Mouse (Mus musculus): Measurements from ENCODE around the gene Mgll. TPM values are rescaled to one million over a fixed set of nuclear protein-coding genes. Genes with fewer than 3 reads are reported as not detected.

Mgll gene
- polyA plus RNA-seq, 1 experiment: 840 TPM

- no peak for DNase-seq (ENCODE audit: low read depth)
These were observed 46.8 kb downstream of the Mgll start for GRCm38 (mm10) chr6:88770981-88771380.

- DNase-seq (ENCODE audit: low read depth): no peak
These were observed 47.8 kb downstream of the Mgll start for GRCm38 (mm10) chr6:88772041-88772440.

GRCm38 (mm10) chr6:88774055-88774454 lies 49.8 kb downstream of the Mgll start:
- no peak for DNase-seq (ENCODE audit: low read depth)

GRCm38 (mm10) chr6:88775267-88775666 lies 51.1 kb downstream of the Mgll start:
- no peak for DNase-seq (ENCODE audit: low read depth)

- DNase-seq (ENCODE audit: low read depth): no peak
These were observed 52.2 kb downstream of the Mgll start for GRCm38 (mm10) chr6:88776336-88776923.

- no peak for DNase-seq (ENCODE audit: low read depth)
These were observed 52.8 kb downstream of the Mgll start for GRCm38 (mm10) chr6:88776964-88777363.

GRCm38 (mm10) chr6:88778047-88778688 lies 54.0 kb downstream of the Mgll start:
- no peak for DNase-seq (ENCODE audit: low read depth)

GRCm38 (mm10) chr6:88779755-88780154 lies 55.5 kb downstream of the Mgll start:
- no peak for DNase-seq (ENCODE audit: low read depth)

GRCm38 (mm10) chr6:88781919-88782318 lies 57.7 kb downstream of the Mgll start:
- no peak for DNase-seq (ENCODE audit: low read depth)

GRCm38 (mm10) chr6:88782981-88783397 lies 58.8 kb downstream of the Mgll start:
- no peak for DNase-seq (ENCODE audit: low read depth)

GRCm38 (mm10) chr6:88784691-88785173 lies 60.5 kb downstream of the Mgll start:
- no peak for DNase-seq (ENCODE audit: low read depth)

GRCm38 (mm10) chr6:88785331-88785730 lies 61.1 kb downstream of the Mgll start:
- no peak for DNase-seq (ENCODE audit: low read depth)

- DNase-seq (ENCODE audit: low read depth): no peak
These were observed 61.8 kb downstream of the Mgll start for GRCm38 (mm10) chr6:88785781-88786542.

- no peak for DNase-seq (ENCODE audit: low read depth)
These were observed 62.7 kb downstream of the Mgll start for GRCm38 (mm10) chr6:88786732-88787445.

- DNase-seq (ENCODE audit: low read depth): no peak
These were observed 63.3 kb downstream of the Mgll start for GRCm38 (mm10) chr6:88787496-88787895.

GRCm38 (mm10) chr6:88788219-88788618 lies 64.0 kb downstream of the Mgll start:
- DNase-seq (ENCODE audit: low read depth): no peak

GRCm38 (mm10) chr6:88791299-88791698 lies 67.1 kb downstream of the Mgll start:
- DNase-seq (ENCODE audit: low read depth): no peak

GRCm38 (mm10) chr6:88792147-88792691 lies 68.0 kb downstream of the Mgll start:
- no peak for DNase-seq (ENCODE audit: low read depth)

GRCm38 (mm10) chr6:88793243-88793642 lies 69.0 kb downstream of the Mgll start:
- no peak for DNase-seq (ENCODE audit: low read depth)

GRCm38 (mm10) chr6:88793872-88794271 lies 69.7 kb downstream of the Mgll start:
- no peak for DNase-seq (ENCODE audit: low read depth)

GRCm38 (mm10) chr6:88794561-88794971 lies 70.4 kb downstream of the Mgll start:
- DNase-seq (ENCODE audit: low read depth): no peak

GRCm38 (mm10) chr6:88800191-88800590 lies 76.0 kb downstream of the Mgll start:
- no peak for DNase-seq (ENCODE audit: low read depth)

All from gonadal fat pad, adult 2 months (tissue).